Mouse (Mus musculus): ENCODE data around the gene Cacna1h.

GRCm38 (mm10) chr17:25445074-25445473 is 11.5 kb upstream of the Cacna1h start:
- no peak for TF ChIP-seq POLR2A (IDR thresholded peaks at IDR 0.05; ENCODE audit: insufficient read depth, low read length)
- no peak for TF ChIP-seq CTCF (IDR thresholded peaks at IDR 0.05; ENCODE audit: low read depth, low read length)

Data from ES-Bruce4 (cell line).